Mouse (Mus musculus) G1E-ER4 (cell line): ENCODE measurements around the gene Fam84b. TPM values are rescaled to one million over a fixed set of nuclear protein-coding genes. Genes with fewer than 3 reads are reported as not detected.

ENCODE experiments used
- GATA1 ChIP-seq: IDR thresholded peaks from one replicate; pipeline ENCODE4 v1.8.0; 2012; ENCODE audit warnings: low read length, inconsistent platforms
- polyA plus RNA-seq: library from polyadenylated mRNA; stranded (reverse); fragments of >175 nt; gene quantifications from 2 replicates; pipeline ENCODE4 v1.2.3, GENCODE M21; 2012

Fam84b gene
- polyA plus RNA-seq, 1 experiment = not detected

GRCm38 (mm10) chr15:60837719-60838118, 15.9 kb downstream of the Fam84b start:
- no peak for TF ChIP-seq GATA1

GRCm38 (mm10) chr15:60836321-60836720, 17.3 kb downstream of the Fam84b start:
- no peak for TF ChIP-seq GATA1

GRCm38 (mm10) chr15:60834598-60835571, 18.7 kb downstream of the Fam84b start:
- TF ChIP-seq GATA1 = no peak

GRCm38 (mm10) chr15:60833476-60834218, 19.9 kb downstream of the Fam84b start:
- no peak for TF ChIP-seq GATA1

GRCm38 (mm10) chr15:60832586-60832985, 21.0 kb downstream of the Fam84b start:
- TF ChIP-seq GATA1 = no peak

GRCm38 (mm10) chr15:60826226-60826625, 27.4 kb downstream of the Fam84b start:
- no peak for TF ChIP-seq GATA1

GRCm38 (mm10) chr15:60824751-60825227, 28.8 kb downstream of the Fam84b start:
- no peak for TF ChIP-seq GATA1

GRCm38 (mm10) chr15:60823870-60824709, 29.5 kb downstream of the Fam84b start:
- TF ChIP-seq GATA1 = no peak

- no peak for TF ChIP-seq GATA1
Measured at GRCm38 (mm10) chr15:60823620-60823869, 30.0 kb downstream of the Fam84b start.

- TF ChIP-seq GATA1 = no peak
Measured at GRCm38 (mm10) chr15:60822803-60823619, 30.6 kb downstream of the Fam84b start.

GRCm38 (mm10) chr15:60822101-60822802, 31.3 kb downstream of the Fam84b start:
- no peak for TF ChIP-seq GATA1

GRCm38 (mm10) chr15:60818500-60818899, 35.1 kb downstream of the Fam84b start:
- TF ChIP-seq GATA1 = no peak

- no peak for TF ChIP-seq GATA1
Measured at GRCm38 (mm10) chr15:60816478-60816877, 37.1 kb downstream of the Fam84b start.

GRCm38 (mm10) chr15:60814542-60814941, 39.0 kb downstream of the Fam84b start:
- no peak for TF ChIP-seq GATA1
